Mouse (Mus musculus): ENCODE data around the gene Defa30.
"Not testable (repeated sequence)": the region's sequence is repeated elsewhere in the genome, so short reads cannot be mapped to it uniquely, and the experiment has no call there.

Defa30 gene

GRCm38 (mm10) chr8:21134342-21134741 is at the start of gene Defa30:
Gene Defa30 (plus strand): TSS chr8:21134642.
- ATAC-seq (ENCODE audit: low TSS enrichment): not testable (repeated sequence)

DNA sequence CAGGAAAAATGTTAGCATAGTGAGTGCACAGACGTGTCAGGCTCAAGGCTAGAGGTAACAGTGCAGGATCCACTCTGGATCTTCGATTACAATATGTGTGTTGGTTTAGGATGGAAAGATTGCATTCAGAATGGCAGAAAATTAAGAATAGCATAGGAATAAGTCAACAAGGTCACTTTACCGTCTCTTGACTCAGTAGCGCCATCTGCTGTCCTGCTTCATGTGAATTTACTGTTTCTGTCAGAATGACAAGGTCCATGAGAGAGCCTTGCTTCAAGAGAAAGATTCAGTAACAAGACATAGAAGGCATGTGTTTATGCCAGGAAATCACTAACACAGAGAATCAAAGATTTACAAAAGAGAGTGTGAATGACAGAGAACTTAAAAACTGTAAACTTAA is 41.3 kb upstream of the Defa30 start:
- no peak for ATAC-seq (ENCODE audit: low TSS enrichment)

DNA sequence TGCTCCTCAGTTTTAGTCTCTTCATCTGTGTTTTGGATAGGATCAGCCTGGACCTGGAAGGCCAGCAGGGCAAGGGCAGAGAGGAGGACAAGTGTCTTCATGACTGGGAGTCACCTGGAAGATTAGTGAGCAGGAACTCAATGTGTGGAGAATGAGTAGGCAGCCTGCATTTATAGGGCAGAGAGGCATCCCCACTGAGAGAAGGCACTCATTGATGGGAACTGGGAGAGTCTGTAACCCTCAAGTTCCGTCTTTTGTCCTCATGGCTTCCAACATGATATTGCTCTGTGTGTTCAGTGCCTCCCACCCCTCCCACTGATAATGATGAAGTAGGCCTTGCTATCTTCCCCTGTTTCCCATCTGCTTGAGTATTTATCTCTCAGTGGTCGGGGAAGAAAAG is 38.5 kb upstream of the Defa30 start, which contains the start of gene Gm14851:
Gm14851 (minus strand) TSS at position 101 of the 400 bp plus-strand sequence.
- ATAC-seq (ENCODE audit: low TSS enrichment): not testable (repeated sequence)

- not testable (repeated sequence) for ATAC-seq (ENCODE audit: low TSS enrichment)
These were observed 27.5 kb downstream of the Defa30 start, which contains the start of gene Defa22 for GRCm38 (mm10) chr8:21161977-21162376. Gene Defa22 (plus strand): TSS chr8:21162277.

Measured in frontal cortex, adult (tissue).